Mouse (Mus musculus): ENCODE measurements around the gene Cass4. TPM values are rescaled to one million over a fixed set of nuclear protein-coding genes. Genes with fewer than 3 reads are reported as not detected.

The Cass4 gene
- polyA plus RNA-seq, 1 experiment: 2.2 TPM

DNA sequence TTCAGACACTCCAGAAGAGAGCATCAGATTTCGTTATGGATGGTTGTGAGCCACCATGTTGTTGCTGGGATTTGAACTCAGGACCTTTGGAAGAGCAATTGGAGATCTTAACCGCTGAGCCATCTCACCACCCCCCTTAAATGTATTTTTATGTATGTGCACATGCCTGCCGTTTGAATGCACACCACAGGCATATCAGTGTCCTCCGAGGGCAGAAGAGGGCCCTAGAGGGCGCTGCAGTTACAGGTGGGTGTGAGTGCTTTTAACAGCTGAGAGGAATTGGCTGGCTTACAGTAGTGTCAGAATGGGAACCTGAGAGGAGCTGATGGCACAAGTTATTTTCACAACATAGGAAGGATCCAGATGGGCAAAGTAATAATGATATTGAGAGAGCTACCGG, 81.4 kb downstream of the Cass4 start:
- Histone ChIP-seq H3K27ac (ENCODE audit: insufficient read depth, low read depth, low read length) (no peak overlapping the region), H3K4me1 (ENCODE audit: control insufficient read depth, insufficient read depth, low read length) (no peaks in the 10 kb centered on the region), H3K4me3 (ENCODE audit: insufficient read depth, low read length) (no peak overlapping the region)
- peak; percentile 44; the same call in 1 of the 2 replicates for TF ChIP-seq CTCF (IDR thresholded peaks at IDR 0.05; ENCODE audit: low read depth, low read length)
- no peak for TF ChIP-seq POLR2A (IDR thresholded peaks at IDR 0.05; ENCODE audit: borderline replicate concordance, low read depth, low read length)

DNA sequence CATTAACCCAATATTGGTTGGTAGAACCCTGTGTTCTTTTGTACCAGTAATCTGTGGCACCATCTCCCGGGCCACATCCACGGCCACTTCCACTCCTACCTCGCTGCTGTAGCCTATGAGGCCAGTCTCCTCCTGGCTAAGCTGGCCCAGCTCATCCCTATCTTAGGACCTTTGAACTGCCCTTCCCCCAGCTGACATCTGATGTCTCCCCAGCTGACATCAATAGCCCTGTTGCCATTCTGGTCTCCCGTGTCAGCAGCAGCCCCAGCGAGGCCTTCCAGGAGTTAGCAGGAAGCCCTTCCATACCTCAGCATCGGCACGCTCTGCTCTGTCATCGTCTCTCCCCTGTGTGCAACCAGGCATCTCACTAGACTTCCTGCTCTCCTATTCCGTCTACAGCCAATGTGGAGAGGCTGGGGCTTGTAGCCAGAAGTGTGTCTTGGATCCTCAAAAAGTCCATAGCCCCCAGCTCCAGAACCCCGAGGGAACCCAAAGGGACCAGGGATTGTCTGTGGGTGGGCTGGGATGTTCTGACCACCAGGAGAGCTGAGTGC, 83.2 kb downstream of the Cass4 start:
- TF ChIP-seq CTCF (IDR thresholded peaks at IDR 0.05; ENCODE audit: low read depth, low read length): no peak
- TF ChIP-seq POLR2A (IDR thresholded peaks at IDR 0.05; ENCODE audit: borderline replicate concordance, low read depth, low read length): no peak
- no peaks in the 10 kb centered on the region for H3K4me1 ChIP-seq (ENCODE audit: control insufficient read depth, insufficient read depth, low read length)
- no peak overlapping the region for H3K27ac ChIP-seq (ENCODE audit: insufficient read depth, low read depth, low read length)
- H3K4me3 ChIP-seq (ENCODE audit: insufficient read depth, low read length): no peak overlapping the region

DNA sequence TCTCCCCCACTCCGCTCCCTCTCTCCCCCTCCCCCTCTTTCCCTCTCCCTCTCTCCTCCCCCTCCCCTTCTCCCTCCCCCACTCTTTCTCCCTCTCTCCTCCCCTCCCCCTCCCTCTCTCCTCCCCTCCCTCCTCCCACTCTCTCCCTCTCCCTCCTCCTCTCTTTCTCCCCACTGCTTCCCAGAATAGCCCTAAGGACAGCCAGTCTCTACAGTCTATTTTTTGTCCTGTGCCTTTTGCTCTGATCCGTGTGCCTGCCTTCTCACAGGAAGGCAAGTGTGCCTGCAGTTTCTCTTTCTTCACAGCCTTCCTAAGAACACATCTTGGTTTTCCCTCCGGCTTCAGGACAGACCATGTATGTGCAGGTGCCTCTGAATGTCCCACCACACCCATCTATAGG, 83.8 kb downstream of the Cass4 start:
- no peaks in the 10 kb centered on the region for H3K4me1 ChIP-seq (ENCODE audit: control insufficient read depth, insufficient read depth, low read length)
- no peak overlapping the region for H3K27ac ChIP-seq (ENCODE audit: insufficient read depth, low read depth, low read length)
- H3K4me3 ChIP-seq (ENCODE audit: insufficient read depth, low read length): no peak overlapping the region
- TF ChIP-seq CTCF (IDR thresholded peaks at IDR 0.05; ENCODE audit: low read depth, low read length) (no peak), POLR2A (IDR thresholded peaks at IDR 0.05; ENCODE audit: borderline replicate concordance, low read depth, low read length) (no peak)

DNA sequence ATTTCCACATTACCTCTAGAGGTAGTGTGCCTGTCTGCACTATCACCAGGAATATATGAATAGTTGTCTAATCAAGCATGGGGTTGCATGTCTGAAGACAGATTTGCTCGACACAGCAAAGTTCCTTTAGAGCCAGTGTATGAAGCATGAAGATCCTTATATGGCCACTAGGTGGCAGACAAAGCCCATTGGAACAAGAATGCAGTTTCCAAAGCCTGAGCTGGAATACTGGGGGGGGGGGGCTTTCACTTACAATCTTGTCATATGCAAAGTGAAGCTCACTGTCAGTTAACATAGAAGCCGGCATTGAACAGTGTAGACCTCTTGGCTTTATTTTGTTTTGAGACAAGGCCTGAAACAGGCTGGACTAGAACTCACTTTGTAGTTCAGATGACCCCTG, 84.3 kb downstream of the Cass4 start:
- Histone ChIP-seq H3K27ac (ENCODE audit: insufficient read depth, low read depth, low read length) (no peak overlapping the region), H3K4me3 (ENCODE audit: insufficient read depth, low read length) (no peak overlapping the region), H3K4me1 (ENCODE audit: control insufficient read depth, insufficient read depth, low read length) (no peaks in the 10 kb centered on the region)
- no peak for TF ChIP-seq CTCF (IDR thresholded peaks at IDR 0.05; ENCODE audit: low read depth, low read length)
- TF ChIP-seq POLR2A (IDR thresholded peaks at IDR 0.05; ENCODE audit: borderline replicate concordance, low read depth, low read length): no peak

DNA sequence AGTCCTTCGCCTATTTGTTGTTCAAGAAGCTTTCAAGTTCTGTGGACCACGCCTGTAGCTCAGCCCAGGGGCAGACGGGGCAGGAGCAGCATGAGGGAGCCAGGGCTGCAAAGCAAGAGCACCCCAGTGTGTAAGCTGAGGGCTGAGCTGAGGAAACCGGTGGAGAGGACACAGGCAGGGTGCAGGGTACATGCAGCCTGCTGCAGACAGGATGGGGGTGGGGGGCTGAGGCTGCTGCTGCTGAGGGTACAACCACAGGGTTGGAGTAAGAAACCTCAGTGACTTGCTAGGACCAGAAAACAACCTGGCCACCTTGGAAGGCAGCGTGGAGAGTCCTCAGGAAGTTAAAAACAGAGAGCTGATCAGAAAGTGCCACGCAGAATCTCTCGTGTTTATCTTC, 86.7 kb downstream of the Cass4 start:
- no peak for TF ChIP-seq POLR2A (IDR thresholded peaks at IDR 0.05; ENCODE audit: borderline replicate concordance, low read depth, low read length)
- no peak for TF ChIP-seq CTCF (IDR thresholded peaks at IDR 0.05; ENCODE audit: low read depth, low read length)
- no peaks in the 10 kb centered on the region for H3K4me1 ChIP-seq (ENCODE audit: control insufficient read depth, insufficient read depth, low read length)
- H3K27ac ChIP-seq (ENCODE audit: insufficient read depth, low read depth, low read length): no peak overlapping the region
- no peak overlapping the region for H3K4me3 ChIP-seq (ENCODE audit: insufficient read depth, low read length)

DNA sequence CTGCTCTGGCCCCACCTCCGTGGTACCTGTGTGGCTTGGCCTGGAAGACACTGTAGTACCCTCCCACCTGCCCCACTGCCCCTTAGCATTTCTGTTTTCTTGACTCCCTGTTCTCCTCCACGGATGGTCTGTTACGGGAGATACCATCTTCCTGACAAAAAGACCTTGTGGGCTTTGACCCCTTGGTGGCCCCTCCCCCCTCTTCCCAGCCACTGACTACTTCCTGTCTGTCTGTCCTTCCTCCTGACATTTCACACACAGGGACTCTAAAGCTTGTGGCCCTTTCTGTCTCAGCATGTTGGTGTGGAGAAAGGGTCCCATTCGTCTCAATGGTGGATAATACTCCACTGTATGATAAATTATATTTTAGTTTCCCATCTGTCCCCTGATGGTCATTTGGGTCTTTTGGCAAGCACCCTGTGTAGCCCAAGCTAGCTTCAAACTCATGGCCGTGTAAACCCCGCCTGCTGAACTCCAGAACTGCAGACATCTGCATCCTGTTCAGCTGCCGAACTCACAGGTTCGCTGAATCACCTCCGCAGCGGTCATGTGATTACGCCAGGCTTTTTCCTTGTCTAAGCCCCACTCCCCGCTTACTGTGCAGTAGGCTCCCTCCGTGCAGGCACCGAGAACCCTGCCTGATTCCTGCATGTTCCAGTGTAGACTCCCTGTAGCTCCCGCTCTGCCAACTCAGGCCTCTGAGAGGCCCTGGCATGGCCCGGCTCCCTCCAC, 88.2 kb downstream of the Cass4 start:
- no peaks in the 10 kb centered on the region for H3K4me1 ChIP-seq (ENCODE audit: control insufficient read depth, insufficient read depth, low read length)
- no peak overlapping the region for H3K27ac ChIP-seq (ENCODE audit: insufficient read depth, low read depth, low read length)
- H3K4me3 ChIP-seq (ENCODE audit: insufficient read depth, low read length): no peak overlapping the region
- TF ChIP-seq CTCF (IDR thresholded peaks at IDR 0.05; ENCODE audit: low read depth, low read length): no peak
- TF ChIP-seq POLR2A (IDR thresholded peaks at IDR 0.05; ENCODE audit: borderline replicate concordance, low read depth, low read length): no peak

Other genes with a start within 250 kb of the Cass4 start
- not detected in 2 replicates for gene Mc3r, start 145.3 kb upstream of the Cass4 start, polyA plus RNA-seq (2012; ENCODE audit: insufficient read depth, insufficient read length, missing spikeins)
- gene Fam210b, start 48.2 kb upstream of the Cass4 start, polyA plus RNA-seq (2012; ENCODE audit: insufficient read depth, insufficient read length, missing spikeins): 10.3 and 10.7 TPM in 2 replicates
- 22.3 and 24.7 TPM in 2 replicates for gene Aurka, start 23.3 kb upstream of the Cass4 start, polyA plus RNA-seq (2012; ENCODE audit: insufficient read depth, insufficient read length, missing spikeins)
- gene Cstf1, start 23.1 kb upstream of the Cass4 start, polyA plus RNA-seq (2012; ENCODE audit: insufficient read depth, insufficient read length, missing spikeins): 16.2 and 16.8 TPM in 2 replicates
- 111 TPM in 2 replicates for gene Rtf2, start 46.8 kb downstream of the Cass4 start, polyA plus RNA-seq (2012; ENCODE audit: insufficient read depth, insufficient read length, missing spikeins)
- gene Gcnt7, start 64.8 kb downstream of the Cass4 start, polyA plus RNA-seq (2012; ENCODE audit: insufficient read depth, insufficient read length, missing spikeins): not detected in 2 replicates
- 1.6 TPM in 1 of 2 replicates, not detected in the other for gene Fam209, start 78.7 kb downstream of the Cass4 start, polyA plus RNA-seq (2012; ENCODE audit: insufficient read depth, insufficient read length, missing spikeins)
- gene Tfap2c, start 155.8 kb downstream of the Cass4 start, polyA plus RNA-seq (2012; ENCODE audit: insufficient read depth, insufficient read length, missing spikeins): not detected in 2 replicates

Data from bone marrow macrophage, adult 2 months (primary cell).